Mouse (Mus musculus) liver, embryonic 12.5 days (tissue): ENCODE results near the gene Fkbp5. TPM values are rescaled to one million over a fixed set of nuclear protein-coding genes. Genes with fewer than 3 reads are reported as not detected.
A peak's percentile ranks its signal among the peaks of the same experiment; 100 is the strongest.
"Not testable (repeated sequence)": the region's sequence is repeated elsewhere in the genome, so short reads cannot be mapped to it uniquely, and the experiment has no call there.

Experiments used
- ATAC-seq: fragments of 200-750 bp; cut with Nextera tagmentation; 2 replicates; pipeline ENCODE4 v1.8.0; 2017; ENCODE audit warnings: moderate number of reproducible peaks, mild to moderate bottlenecking, moderate library complexity
- H3K27ac ChIP-seq: fragments of 300-500 bp; sonication (generic); 2 replicates; pipeline ENCODE4 v1.5.1; 2016; ENCODE audit warnings: mild to moderate bottlenecking
- H3K27me3 ChIP-seq: fragments of 300-500 bp; sonication (generic); replicated peaks from 2 replicates; pipeline ENCODE4 v1.6.1; 2016; ENCODE audit warnings: mild to moderate bottlenecking, moderate library complexity
- H3K36me3 ChIP-seq: fragments of 300-500 bp; sonication (generic); 2 replicates; pipeline ENCODE4 v1.6.1; 2016; ENCODE audit warnings: mild to moderate bottlenecking, moderate library complexity
- H3K4me1 ChIP-seq: fragments of 300-500 bp; sonication (generic); 2 replicates; pipeline ENCODE4 v1.6.1; 2016
- H3K4me2 ChIP-seq: fragments of 300-500 bp; sonication (generic); 2 replicates; pipeline ENCODE4 v1.6.1; 2016; ENCODE audit warnings: mild to moderate bottlenecking, moderate library complexity
- H3K4me3 ChIP-seq: fragments of 300-500 bp; sonication (generic); 2 replicates; pipeline ENCODE4 v1.5.1; 2016; ENCODE audit warnings: mild to moderate bottlenecking, moderate library complexity
- H3K9ac ChIP-seq: fragments of 300-500 bp; sonication (generic); 2 replicates; pipeline ENCODE4 v1.6.1; 2016; ENCODE audit warnings: mild to moderate bottlenecking, moderate library complexity
- H3K9me3 ChIP-seq: fragments of 300-500 bp; sonication (generic); replicated peaks from 2 replicates; pipeline ENCODE4 v1.6.1; 2016; ENCODE audit warnings: mild to moderate bottlenecking, moderate library complexity
- WGBS: fragments of 180-500 bp; shearing (Covaris S2); methylation state at CpG from one replicate; pipeline ENCODE4 v1.1.7; 2016; ENCODE audit not compliant: insufficient replicate concordance; 5-methylcytosine and 5-hydroxymethylcytosine counted together
- polyA plus RNA-seq: library from polyadenylated mRNA; unstranded; fragments of >200 nt; fragmentation: Nextera tagmentation; extraction: Ambion mirVana; gene quantifications from 2 replicates; pipeline ENCODE4 v1.2.1, GENCODE M21; 2016

Fkbp5 gene
- 16.6 and 17.0 TPM in 2 replicates for polyA plus RNA-seq

DNA sequence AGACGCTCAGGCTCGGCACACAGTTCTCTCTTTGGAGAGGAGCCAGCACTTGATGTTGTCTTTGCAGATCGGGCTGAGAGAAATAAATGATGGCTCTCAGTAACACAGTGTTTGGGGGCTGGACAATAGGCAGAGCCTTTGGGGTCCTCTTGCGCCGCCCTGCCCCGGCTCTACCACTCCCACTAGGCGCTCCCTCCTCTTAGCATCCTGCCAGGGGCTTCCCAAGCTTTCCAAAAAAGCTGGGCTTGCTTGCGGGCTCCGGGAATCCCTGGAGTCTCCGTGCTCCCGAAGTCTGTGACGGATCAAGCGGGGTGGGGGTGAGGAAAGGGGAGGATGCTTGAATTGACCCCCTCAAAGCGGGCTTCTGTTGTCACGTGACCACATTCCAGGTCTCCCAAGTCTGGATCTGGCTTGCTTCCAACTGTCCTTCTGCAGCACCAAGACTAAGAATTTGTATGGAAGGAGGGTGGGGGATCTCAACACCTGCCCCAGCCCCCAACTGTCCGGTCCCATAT lies at the start of gene Fkbp5:
TSS of gene Fkbp5 (minus strand) at position 87 of the 515 bp plus-strand sequence.
- no peaks in the 10 kb centered on the region for H3K9me3 ChIP-seq
- no peak for ATAC-seq
- peak within 1 kb of the TSS; percentile 43 for H3K4me3 ChIP-seq
- no peak within 1 kb of the TSS for H3K27ac ChIP-seq
- H3K4me2 ChIP-seq, result peak within 1 kb of the TSS; percentile 72
- H3K27me3 ChIP-seq, result peaks cover 93% of the 10 kb centered on the region
- H3K4me1 ChIP-seq, result peaks cover 43% of the 10 kb centered on the region
- WGBS, result 16% methylated on average over 16 of the region's 16 CpGs
- H3K36me3 ChIP-seq, result no peaks in the 10 kb centered on the region
- H3K9ac ChIP-seq, result 0 out of 2 replicates have a peak within 1 kb of the TSS, but pooled peaks have one; percentile 7

GRCm38 (mm10) chr17:28565181-28565580 lies 47.9 kb upstream of the Fkbp5 start:
- H3K9me3 ChIP-seq, result no peaks in the 10 kb centered on the region
- H3K27ac ChIP-seq, result no peak overlapping the region
- no peaks in the 10 kb centered on the region for H3K36me3 ChIP-seq
- ATAC-seq, result no peak
- peaks cover 5% of the 10 kb centered on the region; the same call in 1 of the 2 replicates for H3K4me1 ChIP-seq
- H3K27me3 ChIP-seq, result 0 out of 2 replicates have a peak, but pooled peaks cover 5% of the 10 kb centered on the region
- H3K4me3 ChIP-seq, result no peak overlapping the region
- H3K9ac ChIP-seq, result no peak overlapping the region
- no peak overlapping the region for H3K4me2 ChIP-seq

DNA sequence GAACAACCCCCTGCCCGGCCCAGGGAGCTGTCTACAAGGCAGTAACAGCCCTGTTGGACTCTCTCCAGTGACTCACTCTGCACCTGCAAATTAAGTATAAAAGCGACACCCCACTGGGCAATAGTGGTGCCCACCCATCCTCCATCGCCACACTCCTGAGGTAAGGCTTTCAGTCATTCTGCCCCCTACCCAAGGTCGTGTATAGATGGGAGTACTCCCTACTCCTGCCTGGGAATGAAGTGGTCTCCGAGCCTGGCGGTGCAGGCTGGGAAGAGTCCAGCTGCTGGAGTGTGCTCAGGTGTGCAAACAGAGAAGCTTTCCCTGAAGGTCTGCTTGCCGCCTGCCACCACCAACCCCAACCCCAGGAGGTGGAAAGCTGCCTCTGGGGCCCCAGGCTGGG lies 44.3 kb upstream of the Fkbp5 start:
- no peak for ATAC-seq
- Histone ChIP-seq H3K4me3 (no peak overlapping the region), H3K4me1 (peaks cover 10% of the 10 kb centered on the region), H3K27me3 (peaks cover 9% of the 10 kb centered on the region; the same call in 1 of the 2 replicates), H3K9me3 (no peaks in the 10 kb centered on the region), H3K4me2 (no peak overlapping the region), H3K36me3 (no peaks in the 10 kb centered on the region), H3K9ac (no peak overlapping the region), H3K27ac (no peak overlapping the region)
- 47% methylated on average over 7 of the region's 7 CpGs for WGBS

DNA sequence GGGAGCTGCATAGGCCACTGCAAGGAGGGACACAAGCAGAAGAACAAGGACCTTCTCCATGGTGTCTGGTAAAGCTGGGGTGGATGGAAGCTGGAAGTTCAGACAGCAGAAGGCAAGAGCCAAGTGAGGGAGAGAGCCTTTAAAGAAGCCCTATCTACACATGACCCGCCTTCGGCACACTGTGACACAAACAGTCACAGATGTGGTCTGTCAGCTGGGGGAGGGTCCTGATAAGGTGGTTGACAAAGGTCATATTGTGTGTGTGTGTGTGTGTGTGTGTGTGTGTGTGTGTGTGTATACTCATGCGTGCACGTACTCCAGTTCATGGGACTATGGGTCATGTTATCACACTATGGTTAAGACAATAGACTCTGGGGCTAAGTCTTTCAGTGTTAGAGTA lies 43.3 kb upstream of the Fkbp5 start, which contains the start of gene Clps:
TSS of gene Clps (minus strand) at position 169 of the 400 bp plus-strand sequence.
- Histone ChIP-seq H3K4me2 (no peak within 1 kb of the TSS), H3K9ac (no peak within 1 kb of the TSS), H3K27ac (no peak within 1 kb of the TSS), H3K9me3 (no peaks in the 10 kb centered on the region), H3K36me3 (no peaks in the 10 kb centered on the region), H3K27me3 (peaks cover 9% of the 10 kb centered on the region; the same call in 1 of the 2 replicates), H3K4me1 (peaks cover 18% of the 10 kb centered on the region), H3K4me3 (no peak within 1 kb of the TSS)
- ATAC-seq, result no peak
- 58% methylated on average over 4 of the region's 4 CpGs for WGBS

GRCm38 (mm10) chr17:28557772-28558171 lies 40.4 kb upstream of the Fkbp5 start:
- Histone ChIP-seq H3K27ac (no peak overlapping the region), H3K4me2 (no peak overlapping the region), H3K4me1 (peaks cover 18% of the 10 kb centered on the region), H3K9me3 (no peaks in the 10 kb centered on the region), H3K9ac (no peak overlapping the region), H3K36me3 (no peaks in the 10 kb centered on the region), H3K4me3 (no peak overlapping the region), H3K27me3 (peaks cover 9% of the 10 kb centered on the region; the same call in 1 of the 2 replicates)
- ATAC-seq, result no peak
- 58% methylated on average over 6 of the region's 6 CpGs for WGBS

- Histone ChIP-seq H3K9ac (no peak overlapping the region), H3K9me3 (no peaks in the 10 kb centered on the region), H3K4me2 (no peak overlapping the region), H3K27ac (no peak overlapping the region), H3K4me3 (no peak overlapping the region), H3K4me1 (peaks cover 18% of the 10 kb centered on the region), H3K27me3 (peaks cover 9% of the 10 kb centered on the region; the same call in 1 of the 2 replicates), H3K36me3 (no peaks in the 10 kb centered on the region)
- WGBS, result 30% methylated on average over 6 of the region's 6 CpGs
- ATAC-seq, result peak; percentile 33; the same call in 1 of the 2 replicates
These were observed 39.5 kb upstream of the Fkbp5 start for GRCm38 (mm10) chr17:28556635-28557396.

DNA sequence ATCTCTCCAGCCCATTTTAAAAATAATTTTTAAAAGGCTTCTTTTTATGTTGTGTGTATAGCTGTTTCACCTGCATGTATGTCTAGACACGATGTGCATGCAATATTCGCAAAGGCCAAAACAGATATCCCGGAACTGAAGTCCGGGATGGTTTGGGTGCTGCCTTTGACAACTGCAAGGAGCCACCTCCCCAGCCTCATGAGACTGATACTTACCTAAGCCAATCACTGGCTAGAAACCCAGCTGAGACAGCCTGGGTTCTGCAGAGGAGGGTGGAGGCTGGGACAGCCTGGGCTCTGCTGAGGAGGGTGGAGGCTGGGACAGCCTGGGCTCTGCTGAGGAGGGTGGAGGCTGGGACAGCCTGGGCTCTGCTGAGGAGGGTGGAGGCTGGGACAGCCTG lies 36.7 kb upstream of the Fkbp5 start:
- not testable (repeated sequence) for ATAC-seq, H3K9ac ChIP-seq, H3K27ac ChIP-seq, H3K4me2 ChIP-seq, H3K4me3 ChIP-seq, H3K9me3 ChIP-seq, H3K36me3 ChIP-seq
- peaks cover 13% of the 10 kb centered on the region for H3K4me1 ChIP-seq
- H3K27me3 ChIP-seq, result peaks cover 14% of the 10 kb centered on the region; the same call in 1 of the 2 replicates
- WGBS, result 76% methylated on average over 4 of the region's 4 CpGs

DNA sequence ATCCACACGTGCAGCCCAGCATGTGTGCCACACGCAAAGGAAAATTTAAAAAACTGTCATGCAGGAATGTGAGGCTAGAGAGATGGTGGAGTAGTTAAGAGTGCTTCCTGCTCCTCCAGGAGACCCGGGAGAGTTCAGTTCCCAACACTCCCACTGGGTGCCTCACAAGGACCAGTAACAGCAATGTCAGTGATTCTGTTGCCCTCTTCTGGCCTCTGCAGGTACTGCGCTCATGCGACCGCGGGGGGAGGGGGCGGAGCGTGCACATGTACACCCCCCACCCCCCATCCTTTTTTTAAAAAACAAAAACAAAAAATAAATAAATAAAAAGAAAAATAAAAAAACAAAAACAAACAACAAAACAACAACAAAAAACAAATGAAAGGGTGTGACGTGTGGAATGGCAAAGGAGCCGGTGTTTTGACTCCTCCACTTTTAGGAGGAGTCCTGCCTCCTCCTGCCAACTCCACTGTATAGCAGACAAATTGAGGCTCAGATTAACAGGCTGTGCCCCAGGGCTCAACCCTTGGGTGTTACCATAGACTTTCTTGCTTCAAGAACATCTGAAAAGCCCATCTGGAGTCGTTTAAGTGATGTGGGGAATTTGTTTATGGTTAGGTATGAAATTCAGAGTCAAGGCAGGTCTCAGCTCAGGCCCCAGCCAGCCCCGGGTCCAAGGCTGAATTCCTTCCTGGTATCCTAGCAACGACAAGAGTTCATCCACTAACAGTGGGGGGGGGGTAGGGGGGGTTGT lies 35.9 kb upstream of the Fkbp5 start:
- Histone ChIP-seq H3K9me3 (no peaks in the 10 kb centered on the region), H3K4me3 (no peak overlapping the region), H3K36me3 (no peaks in the 10 kb centered on the region), H3K4me1 (peaks cover 13% of the 10 kb centered on the region), H3K4me2 (no peak overlapping the region), H3K27me3 (peaks cover 17% of the 10 kb centered on the region; the same call in 1 of the 2 replicates), H3K9ac (no peak overlapping the region), H3K27ac (no peak overlapping the region)
- ATAC-seq, result no peak
- 14% methylated on average over 14 of the region's 14 CpGs for WGBS

GRCm38 (mm10) chr17:28549111-28549510 lies 31.8 kb upstream of the Fkbp5 start, which contains the start of gene Clpsl2:
Gene Clpsl2, plus strand, starts transcription at chr17:28549411.
- ATAC-seq, result no peak
- Histone ChIP-seq H3K27me3 (peaks cover 13% of the 10 kb centered on the region; the same call in 1 of the 2 replicates), H3K36me3 (no peaks in the 10 kb centered on the region), H3K4me3 (no peak within 1 kb of the TSS), H3K27ac (no peak within 1 kb of the TSS), H3K9ac (no peak within 1 kb of the TSS), H3K9me3 (no peaks in the 10 kb centered on the region), H3K4me2 (no peak within 1 kb of the TSS), H3K4me1 (no peaks in the 10 kb centered on the region)
- WGBS, result 64% methylated on average over 14 of the region's 14 CpGs

DNA sequence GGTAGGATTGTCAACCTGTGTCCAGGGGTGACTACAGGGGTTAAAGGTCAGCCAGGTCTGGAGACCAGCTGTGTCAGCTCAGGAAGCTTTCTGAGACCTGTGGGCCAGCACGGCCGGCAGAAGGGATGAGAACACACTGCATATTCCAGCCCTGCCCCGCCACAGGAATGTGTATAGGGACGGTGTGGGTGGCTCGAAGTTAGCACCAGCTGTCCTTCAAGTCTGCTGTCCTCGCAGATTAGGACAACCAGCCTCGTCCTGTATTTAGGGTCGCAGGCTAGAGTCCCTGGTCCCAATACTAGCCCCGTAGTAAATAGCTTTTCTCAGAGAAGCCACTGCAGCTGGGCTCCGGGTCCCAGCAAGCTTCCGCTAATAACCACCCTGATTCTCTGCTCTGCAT lies 31.2 kb upstream of the Fkbp5 start:
- WGBS, result 52% methylated on average over 11 of the region's 11 CpGs
- Histone ChIP-seq H3K36me3 (no peaks in the 10 kb centered on the region), H3K27me3 (peaks cover 13% of the 10 kb centered on the region; the same call in 1 of the 2 replicates), H3K4me3 (no peak overlapping the region), H3K9me3 (no peaks in the 10 kb centered on the region), H3K4me2 (no peak overlapping the region), H3K4me1 (no peaks in the 10 kb centered on the region), H3K27ac (no peak overlapping the region), H3K9ac (no peak overlapping the region)
- ATAC-seq, result no peak

DNA sequence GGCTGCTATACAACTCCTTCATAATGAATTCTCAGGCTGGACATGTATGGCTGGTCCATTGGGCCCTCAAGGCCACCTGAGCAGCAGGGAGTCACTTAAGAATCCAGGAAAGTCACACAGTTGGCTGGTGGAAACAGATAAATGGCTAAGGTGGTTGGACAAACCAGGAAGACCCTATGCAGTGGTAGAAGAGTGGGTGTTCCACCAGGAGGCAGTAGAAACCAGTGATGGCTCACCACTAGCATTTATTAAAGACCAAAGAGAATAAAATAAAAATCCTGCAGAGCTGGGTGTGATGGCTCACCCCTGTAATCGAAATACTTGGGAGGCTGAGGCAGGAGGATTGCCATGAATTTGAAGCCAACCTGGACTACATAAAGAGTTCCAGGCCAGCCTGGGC lies 29.6 kb upstream of the Fkbp5 start:
- H3K27ac ChIP-seq, result no peak overlapping the region
- H3K27me3 ChIP-seq, result peaks cover 13% of the 10 kb centered on the region; the same call in 1 of the 2 replicates
- ATAC-seq, result no peak
- no peaks in the 10 kb centered on the region for H3K36me3 ChIP-seq
- peaks cover under 1% of the 10 kb centered on the region for H3K9me3 ChIP-seq
- WGBS, result 42% methylated on average over 1 of the region's 1 CpGs
- H3K9ac ChIP-seq, result no peak overlapping the region
- H3K4me3 ChIP-seq, result no peak overlapping the region
- no peak overlapping the region for H3K4me2 ChIP-seq
- no peaks in the 10 kb centered on the region for H3K4me1 ChIP-seq

- H3K4me1 ChIP-seq, result no peaks in the 10 kb centered on the region
- 36% methylated on average over 12 of the region's 12 CpGs for WGBS
- peaks cover 4% of the 10 kb centered on the region for H3K9me3 ChIP-seq
- H3K4me3 ChIP-seq, result no peak overlapping the region
- H3K36me3 ChIP-seq, result no peaks in the 10 kb centered on the region
- no peak overlapping the region for H3K27ac ChIP-seq
- no peak overlapping the region for H3K9ac ChIP-seq
- H3K4me2 ChIP-seq, result no peak overlapping the region
- peaks cover 26% of the 10 kb centered on the region for H3K27me3 ChIP-seq
- ATAC-seq, result no peak
These were observed 20.6 kb upstream of the Fkbp5 start for GRCm38 (mm10) chr17:28537881-28538280.
